Mouse (Mus musculus): ENCODE results near the gene Msh4. TPM values are rescaled to one million over a fixed set of nuclear protein-coding genes. Genes with fewer than 3 reads are reported as not detected.

Gene Msh4
- total and polyA plus RNA-seq, 3 experiments: 0.15 to 0.50 TPM; not detected in 1

GRCm38 (mm10) chr3:153849368-153850015 is 56.4 kb downstream of the Msh4 start (continued):
- TF ChIP-seq ELF1 (IDR thresholded peaks at IDR 0.05; ENCODE audit: low read depth, low read length) (no peak), ZC3H11A (IDR thresholded peaks at IDR 0.05; ENCODE audit: low read depth, low read length) (no peak), TAL1 (IDR thresholded peaks at IDR 0.05; ENCODE audit: low read length) (no peak), TCF12 (IDR thresholded peaks at IDR 0.05; ENCODE audit: low read depth, low read length) (peak; percentile 47), MXI1 (IDR thresholded peaks at IDR 0.05; ENCODE audit: low read depth, low read length) (peak; percentile 98), SIN3A (IDR thresholded peaks at IDR 0.05; ENCODE audit: low read length) (peak; percentile 65), MAFK (IDR thresholded peaks at IDR 0.05; ENCODE audit: borderline replicate concordance, low read depth, low read length) (no peak; the same call in 1 of the 2 replicates), MAX (IDR thresholded peaks at IDR 0.05; ENCODE audit: low read length) (peak; percentile 98), CHD1 (IDR thresholded peaks at IDR 0.05; ENCODE audit: low read depth, low read length) (no peak), TBP (IDR thresholded peaks at IDR 0.05; ENCODE audit: low read depth, low read length) (peak; percentile 90), ZKSCAN1 (IDR thresholded peaks at IDR 0.05; ENCODE audit: low read depth, low read length) (no peak), GABPA (IDR thresholded peaks at IDR 0.05; ENCODE audit: low read depth, low read length) (no peak)

- no peak overlapping the region for H3K4me3 ChIP-seq (ENCODE audit: control insufficient read depth in 1 of 2, insufficient read depth in 1 of 2, low read depth in 2 of 2, low read length in 2 of 2)
Observed at GRCm38 (mm10) chr3:153847207-153847733, 58.7 kb downstream of the Msh4 start.

More at GRCm38 (mm10) chr3:153847207-153847733, 58.7 kb downstream of the Msh4 start:
- Histone ChIP-seq H3K79me2 (ENCODE audit: control insufficient read depth, insufficient read depth, low read length, poor library complexity) (peaks cover 4% of the 10 kb centered on the region; the same call in 1 of the 2 replicates), H3K9ac (ENCODE audit: control insufficient read depth, low read depth, low read length, poor library complexity, severe bottlenecking) (peak overlapping the region; percentile 49), H3K4me1 (ENCODE audit: control insufficient read depth in 1 of 2, insufficient read depth in 2 of 2, low read length in 2 of 2) (peaks cover 39 to 47% of the 10 kb centered on the region in 2 experiments), H3K36me3 (ENCODE audit: control insufficient read depth in 1 of 2, insufficient read depth in 2 of 2, low read length in 2 of 2) (peaks cover 0 to 48% of the 10 kb centered on the region in 2 experiments; a peak in 2 of 4 replicates), H3K9me3 (replicated peaks; ENCODE audit: insufficient read depth, low read length) (no peaks in the 10 kb centered on the region), H3K27ac (ENCODE audit: control insufficient read depth, low read depth, low read length) (peak overlapping the region; percentile 91), H3K27me3 (ENCODE audit: control insufficient read depth in 1 of 2, insufficient read depth in 2 of 2, low read length in 2 of 2) (no peaks in the 10 kb centered on the region)
- TF ChIP-seq POLR2AphosphoS2 (IDR thresholded peaks at IDR 0.05; ENCODE audit: low read length) (0 out of 2 replicates have a peak, but pooled peaks have one; percentile 27), SIN3A (IDR thresholded peaks at IDR 0.05; ENCODE audit: low read length) (peak; percentile 49; the same call in 1 of the 2 replicates), SMC3 (IDR thresholded peaks at IDR 0.05; ENCODE audit: low read depth, low read length) (no peak), USF1 (IDR thresholded peaks at IDR 0.05; ENCODE audit: low read depth, low read length) (no peak), POLR2A (IDR thresholded peaks at IDR 0.05; ENCODE audit: control insufficient read depth in 1 of 2, insufficient read depth in 1 of 2, low read depth in 1 of 2, low read length in 2 of 2, poor library complexity in 1 of 2) (peak in 1 of 2 experiments; percentile 28; a peak in 1 of 4 replicates), MXI1 (IDR thresholded peaks at IDR 0.05; ENCODE audit: low read depth, low read length) (peak; percentile 54; the same call in 1 of the 2 replicates), MYC (IDR thresholded peaks at IDR 0.05; ENCODE audit: low read depth, low read length) (0 out of 2 replicates have a peak, but pooled peaks have one; percentile 53), GATA1 (IDR thresholded peaks at IDR 0.05; ENCODE audit: low read depth, low read length) (peak; percentile 73), ETS1 (IDR thresholded peaks at IDR 0.05; ENCODE audit: low read depth, low read length) (peak; percentile 62), JUND (IDR thresholded peaks at IDR 0.05; ENCODE audit: low read depth, low read length) (no peak), ZC3H11A (IDR thresholded peaks at IDR 0.05; ENCODE audit: low read depth, low read length) (no peak), EP300 (IDR thresholded peaks at IDR 0.05; ENCODE audit: low read depth in 1 of 2, low read length in 2 of 2) (peak; percentile 61 to 64; a peak in 2 of 4 replicates), MAX (IDR thresholded peaks at IDR 0.05; ENCODE audit: low read length) (peak; percentile 45; the same call in 1 of the 2 replicates), MEF2A (IDR thresholded peaks at IDR 0.05; ENCODE audit: extremely low read depth, insufficient replicate concordance, low read depth, low read length, poor library complexity, severe bottlenecking) (no peak)
- peak; percentile 63 for DNase-seq (ENCODE audit: low read depth, low spot score)
